Comparison of ENCODE assay signal across 8 mouse cellular contexts in genomic region chr10:59616522-59616921, GRCm38 (mm10). TPM values are rescaled to one million over a fixed set of nuclear protein-coding genes. Genes with fewer than 3 reads are reported as not detected.
A peak's percentile ranks its signal among the peaks of the same experiment; 100 is the strongest.
DNase-seq lines count a peak whose midpoint lies in the region; ATAC-seq and TF ChIP-seq lines count a peak whose summit lies in the region.

TSS of gene Mcu (minus strand) at chr10:59616692.

- H3K9ac ChIP-seq in forebrain, embryonic 15.5 days (replicated peaks) = peak within 1 kb of the TSS; percentile 88
- H3K9ac ChIP-seq in lung, embryonic 14.5 days = peak within 1 kb of the TSS; percentile 86

- intact Hi-C loops in heart, postnatal 36 days (cut with DNase I) = loop anchor here (1.0 to 5.0 kb wide), 6 partner anchors 86 to 294 kb away; partner anchors contain the start of genes Micu1 and P4ha1

- no peaks in the 10 kb centered on the region for H3K36me3 ChIP-seq in forebrain, embryonic 15.5 days
- no peaks in the 10 kb centered on the region for H3K36me3 ChIP-seq in lung, embryonic 14.5 days (ENCODE audit: insufficient read depth)
- H3K36me3 ChIP-seq in thymus, adult 2 months (ENCODE audit: control insufficient read depth, insufficient read depth, low read length) = no peaks in the 10 kb centered on the region

- peak; percentile 96 for TF ChIP-seq POLR2A in olfactory bulb, adult 2 months (IDR thresholded peaks at IDR 0.05; ENCODE audit: insufficient read depth, low read depth, low read length)
- peak; percentile 89 for TF ChIP-seq POLR2A in thymus, adult 2 months (IDR thresholded peaks at IDR 0.05; ENCODE audit: control insufficient read depth, extremely low read depth, insufficient read depth, low read length, poor library complexity)

- peak; percentile 96 for DNase-seq in ES-CJ7 (ENCODE audit: low read depth, low spot score)
- peak; percentile 97 for DNase-seq in cerebellum, adult 11 months
- peak; percentile 97 to 98 for DNase-seq in heart, postnatal 36 days
- peak; percentile 95 for DNase-seq in layer of hippocampus, adult 2 months (ENCODE audit: low spot score in 2 of 2)
- peak; percentile 98 for DNase-seq in lung, embryonic 14.5 days
- DNase-seq in thymus, adult 2 months = peak; percentile 96

- TF ChIP-seq CTCF in layer of hippocampus, adult 2 months (conservative IDR thresholded peaks at IDR 0.05) = no peak
- no peak for TF ChIP-seq CTCF in lung, embryonic 14.5 days (IDR thresholded peaks at IDR 0.05; ENCODE audit: low read depth)
- no peak for TF ChIP-seq CTCF in olfactory bulb, adult 2 months (IDR thresholded peaks at IDR 0.05; ENCODE audit: insufficient read depth, low read depth, low read length)
- TF ChIP-seq CTCF in thymus, adult 2 months (IDR thresholded peaks at IDR 0.05; ENCODE audit: borderline replicate concordance, control insufficient read depth, extremely low read depth, insufficient read depth, low read length, poor library complexity) = no peak

- peak within 1 kb of the TSS; percentile 90 for H3K27ac ChIP-seq in forebrain, embryonic 15.5 days (replicated peaks)
- peak within 1 kb of the TSS; percentile 92 for H3K27ac ChIP-seq in layer of hippocampus, adult 2 months
- peak within 1 kb of the TSS; percentile 77; the same call in 1 of the 2 replicates for H3K27ac ChIP-seq in lung, embryonic 14.5 days (ENCODE audit: low read depth)
- H3K27ac ChIP-seq in olfactory bulb, adult 2 months (ENCODE audit: insufficient read depth, low read depth, low read length) = peak within 1 kb of the TSS; percentile 15; the same call in 1 of the 2 replicates
- H3K27ac ChIP-seq in thymus, adult 2 months (ENCODE audit: control insufficient read depth, insufficient read depth, low read length) = no peak within 1 kb of the TSS

- ATAC-seq in forebrain, embryonic 15.5 days (replicated peaks) = peak; percentile 100
- ATAC-seq in lung, embryonic 14.5 days (ENCODE audit: insufficient read depth) = peak; percentile 100

- H3K4me2 ChIP-seq in forebrain, embryonic 15.5 days (replicated peaks) = peak within 1 kb of the TSS; percentile 76
- H3K4me2 ChIP-seq in lung, embryonic 14.5 days = peak within 1 kb of the TSS; percentile 82

- no peaks in the 10 kb centered on the region for H3K27me3 ChIP-seq in forebrain, embryonic 15.5 days
- H3K27me3 ChIP-seq in lung, embryonic 14.5 days (ENCODE audit: insufficient read depth, low read length) = no peaks in the 10 kb centered on the region
- H3K27me3 ChIP-seq in thymus, adult 2 months (ENCODE audit: control insufficient read depth, insufficient read depth, low read length) = no peaks in the 10 kb centered on the region

- peaks cover 27% of the 10 kb centered on the region for H3K4me1 ChIP-seq in forebrain, embryonic 15.5 days
- H3K4me1 ChIP-seq in lung, embryonic 14.5 days (ENCODE audit: insufficient read depth) = peaks cover 10% of the 10 kb centered on the region; the same call in 1 of the 2 replicates
- peaks cover 6% of the 10 kb centered on the region for H3K4me1 ChIP-seq in olfactory bulb, adult 2 months (ENCODE audit: control insufficient read depth, insufficient read depth, low read length)
- H3K4me1 ChIP-seq in thymus, adult 2 months (replicated peaks; ENCODE audit: control insufficient read depth, insufficient read depth, low read length) = peaks cover 10% of the 10 kb centered on the region

- peak within 1 kb of the TSS; percentile 81 for H3K4me3 ChIP-seq in forebrain, embryonic 15.5 days
- peak within 1 kb of the TSS; percentile 61 for H3K4me3 ChIP-seq in layer of hippocampus, adult 2 months
- peak within 1 kb of the TSS; percentile 86 for H3K4me3 ChIP-seq in lung, embryonic 14.5 days (ENCODE audit: low read depth, low read length)
- H3K4me3 ChIP-seq in olfactory bulb, adult 2 months (ENCODE audit: insufficient read depth, low read depth, low read length) = peak within 1 kb of the TSS; percentile 97
- peak within 1 kb of the TSS; percentile 84 for H3K4me3 ChIP-seq in thymus, adult 2 months (ENCODE audit: control insufficient read depth, insufficient read depth, low read length)

- H3K9me3 ChIP-seq in forebrain, embryonic 15.5 days = no peaks in the 10 kb centered on the region
- no peaks in the 10 kb centered on the region for H3K9me3 ChIP-seq in lung, embryonic 14.5 days (ENCODE audit: low read depth, low read length)

- under 1% methylated on average over 35 of the region's 36 CpGs for WGBS in forebrain, embryonic 15.5 days
- under 1% methylated on average over 36 of the region's 36 CpGs for WGBS in lung, embryonic 14.5 days
- WGBS in olfactory bulb, adult 2 months = under 1% methylated on average over 36 of the region's 36 CpGs
- 6% methylated on average over 32 of the region's 36 CpGs for WGBS in thymus, adult 2 months

RNA-seq across cellular contexts. Expression of gene Mcu, which starts in this region (rescaled TPM):
- 22.1 and 22.8 TPM in 2 replicates for polyA plus RNA-seq in forebrain, embryonic 15.5 days (2015; fragmentation: Nextera tagmentation; extraction: Ambion mirVana)
- total RNA-seq in heart, postnatal 36 days (2021) = 10 to 100 TPM; 21.8 to 24.0 TPM
- 10 to 100 TPM; 53.8 to 54.8 TPM for total RNA-seq in layer of hippocampus, adult 2 months (2021)
- 31.7 and 32.4 TPM in 2 replicates for polyA plus RNA-seq in lung, embryonic 14.5 days (2014; fragmentation: Nextera tagmentation; extraction: Ambion mirVana)
- polyA plus RNA-seq in olfactory bulb, adult 2 months (2012; ENCODE audit: insufficient read depth, insufficient read length, low replicate concordance, missing spikeins) = not detected in 2 replicates
- polyA plus RNA-seq in thymus, adult 2 months (2012; rRNA removed) = 18.2 and 23.1 TPM in 2 replicates
